Mouse (Mus musculus) brain, embryonic 14.5 days (tissue): ENCODE measurements around the gene Gphn. TPM values are rescaled to one million over a fixed set of nuclear protein-coding genes. Genes with fewer than 3 reads are reported as not detected.

ENCODE experiments used
- DNase-seq: peaks from one replicate; pipeline ENCODE4 v3.0.0-alpha.2; 2011; ENCODE audit warnings: low read depth
- CTCF ChIP-seq: fragments of 200-500 bp; IDR thresholded peaks from 2 replicates; pipeline ENCODE4 v1.5.1; 2012; ENCODE audit warnings: inconsistent platforms, mild to moderate bottlenecking, moderate library complexity, borderline replicate concordance; ENCODE audit not compliant: insufficient read depth, insufficient read length; ENCODE audit errors: extremely low read depth
- POLR2A ChIP-seq: fragments of 200-500 bp; IDR thresholded peaks from 2 replicates; pipeline ENCODE4 v1.6.1; 2012; ENCODE audit warnings: mild to moderate bottlenecking, inconsistent platforms, borderline replicate concordance; ENCODE audit not compliant: poor library complexity, insufficient read depth, insufficient read length, severe bottlenecking; ENCODE audit errors: extremely low read depth
- polyA plus RNA-seq: library from polyadenylated mRNA; depleted of rRNA; stranded (reverse); fragments of >200 nt; gene quantifications from 2 replicates; pipeline ENCODE4 v1.2.3, GENCODE M21; 2012; rRNA removed

The Gphn gene
- polyA plus RNA-seq, 1 experiment: 49.9 TPM

DNA sequence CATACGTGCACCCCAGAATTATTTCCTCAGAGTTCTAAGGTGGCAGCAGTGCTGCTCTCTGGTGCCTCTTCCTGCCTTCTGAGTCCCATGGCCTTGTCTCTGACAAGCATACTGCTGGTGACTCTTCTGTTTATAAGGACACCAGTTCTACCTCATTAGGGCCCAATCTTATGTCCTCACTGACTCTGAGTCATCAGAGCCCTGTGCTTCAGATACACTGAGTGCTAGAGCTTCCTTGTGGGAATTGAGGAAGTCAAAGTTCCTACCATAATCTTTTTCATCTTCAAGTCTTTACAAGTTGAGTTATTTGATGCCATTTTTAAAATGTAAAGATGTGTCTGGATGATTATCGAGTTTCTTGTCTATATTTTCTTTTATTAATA, 452.6 kb downstream of the Gphn start:
- no peak for DNase-seq
- TF ChIP-seq CTCF: no peak
- TF ChIP-seq POLR2A: no peak

DNA sequence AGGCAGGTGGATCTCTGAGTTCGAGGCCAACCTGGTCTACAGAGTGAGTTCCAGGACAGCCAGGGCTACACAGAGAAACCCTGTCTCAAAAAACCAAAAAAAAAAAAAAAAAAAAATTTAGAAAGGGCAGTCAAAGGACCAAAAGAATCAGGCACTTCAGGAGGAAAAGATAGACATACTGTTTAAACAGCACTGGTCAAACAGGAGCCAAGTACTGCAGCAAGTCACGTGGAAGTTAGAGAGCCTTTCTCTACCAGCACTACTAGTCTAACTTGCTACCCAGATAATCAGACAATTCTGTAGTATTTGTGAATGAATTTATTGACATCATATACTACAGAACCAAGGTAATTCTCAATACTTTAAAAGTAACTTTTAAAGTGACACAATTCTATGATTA, 454.9 kb downstream of the Gphn start:
- TF ChIP-seq POLR2A (no peak), CTCF (no peak)
- no peak for DNase-seq

- TF ChIP-seq CTCF (no peak), POLR2A (no peak)
- no peak for DNase-seq
These were observed 456.1 kb downstream of the Gphn start for GRCm38 (mm10) chr12:78682279-78682678.

DNA sequence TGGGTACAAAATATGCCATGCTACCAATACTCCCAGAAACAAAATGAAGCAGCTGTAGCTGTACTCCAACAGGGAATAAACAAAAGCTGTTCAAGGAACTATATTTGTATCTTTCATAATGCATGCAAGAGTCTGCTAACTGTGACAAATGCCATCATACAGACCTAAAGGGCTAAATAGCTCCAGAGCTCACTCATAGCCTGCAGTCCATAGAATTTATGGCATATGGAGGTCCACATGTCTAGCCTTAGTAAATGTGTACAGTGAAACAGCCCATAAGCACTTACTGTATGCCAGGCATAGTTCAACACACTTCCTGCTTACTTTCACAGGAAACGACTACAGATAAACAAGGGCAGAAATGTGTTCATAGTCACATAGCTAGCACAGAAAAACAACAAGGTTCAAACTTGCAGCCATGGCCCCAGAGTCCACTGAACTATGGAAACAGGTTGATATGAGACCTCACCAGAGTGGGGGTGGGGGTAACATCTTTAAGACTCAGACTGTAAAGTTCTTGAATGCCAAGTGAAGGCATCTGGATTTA, 459.6 kb downstream of the Gphn start:
- TF ChIP-seq POLR2A (no peak), CTCF (no peak)
- DNase-seq: no peak

GRCm38 (mm10) chr12:78688876-78689275, 462.7 kb downstream of the Gphn start:
- no peak for DNase-seq
- TF ChIP-seq POLR2A: no peak
- no peak for TF ChIP-seq CTCF

DNA sequence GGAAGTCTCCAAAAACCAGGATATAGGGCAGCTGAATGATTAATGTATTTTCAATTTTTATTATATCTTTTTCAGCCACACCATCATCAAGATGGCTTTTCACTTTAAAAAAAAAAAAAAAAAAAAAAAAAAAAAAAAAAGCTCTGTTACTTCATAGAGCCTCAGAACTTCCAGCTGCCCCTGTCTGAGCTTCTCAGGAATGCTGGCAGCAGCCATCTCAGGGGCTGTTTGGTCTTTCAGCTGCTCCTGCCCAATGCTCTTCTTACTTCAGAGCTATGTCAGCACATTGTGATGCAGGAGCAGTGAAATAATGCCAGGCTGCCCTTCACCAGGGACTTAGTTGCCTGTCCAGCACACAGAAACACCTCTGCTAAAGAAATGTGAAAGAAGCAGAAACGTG, 465.1 kb downstream of the Gphn start, which contains the start of gene Fam71d:
Gene Fam71d (plus strand): TSS at position 211 of the 400 bp plus-strand sequence.
- no peak for TF ChIP-seq POLR2A
- no peak for TF ChIP-seq CTCF
- DNase-seq: no peak

DNA sequence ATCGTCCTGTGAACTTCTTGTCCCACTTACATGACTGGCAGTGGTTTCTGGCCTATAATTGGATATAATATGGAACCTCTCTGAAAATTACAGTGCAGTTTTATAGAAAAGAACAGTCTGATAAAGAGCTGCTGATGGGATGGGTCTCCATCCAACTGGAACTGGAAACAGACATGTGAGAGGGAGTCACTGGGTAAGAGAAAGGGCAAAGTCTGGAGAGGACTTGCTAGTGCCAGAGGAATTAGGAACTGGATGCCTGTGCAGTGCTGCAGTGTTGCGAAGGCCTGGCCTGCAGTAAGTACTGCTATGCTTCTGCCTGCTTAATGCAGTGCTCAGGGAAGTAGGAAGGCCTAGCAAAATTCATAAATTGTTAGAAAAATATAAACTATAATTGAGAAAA, 467.1 kb downstream of the Gphn start:
- DNase-seq: no peak
- TF ChIP-seq POLR2A (no peak), CTCF (no peak)

DNA sequence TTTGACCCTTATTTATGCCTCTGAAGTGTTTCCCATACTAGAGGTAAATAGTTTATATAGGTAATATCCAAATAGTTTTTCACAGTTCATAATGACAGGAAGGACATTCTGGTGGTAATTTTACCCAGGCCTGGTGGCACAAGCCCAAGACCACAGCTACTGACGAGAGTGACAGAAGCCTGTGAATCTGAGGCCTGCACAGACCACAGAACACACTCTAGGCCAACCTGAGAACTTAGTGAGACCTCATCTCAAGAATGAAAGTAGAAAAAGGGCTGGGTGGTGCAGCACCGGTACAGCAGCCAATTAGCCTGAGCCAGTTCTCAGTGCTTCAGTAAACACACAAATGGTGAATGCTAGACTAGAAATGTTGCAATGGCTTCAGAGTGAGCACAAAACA, 491.6 kb downstream of the Gphn start:
- no peak for DNase-seq
- no peak for TF ChIP-seq POLR2A
- no peak for TF ChIP-seq CTCF

GRCm38 (mm10) chr12:78727723-78728122, 501.5 kb downstream of the Gphn start:
- DNase-seq: no peak
- no peak for TF ChIP-seq POLR2A
- no peak for TF ChIP-seq CTCF

Other genes starting within 250 kb of the Gphn start
- gene Gm6657, start 32.1 kb upstream of the Gphn start, polyA plus RNA-seq: not detected in 2 replicates